Mouse (Mus musculus) stomach, embryonic 16.5 days (tissue): Measurements from ENCODE around the gene Odf4. TPM values are rescaled to one million over a fixed set of nuclear protein-coding genes. Genes with fewer than 3 reads are reported as not detected.

Source experiments
- ATAC-seq: fragments of 200-750 bp; cut with Nextera tagmentation; 2 replicates; pipeline ENCODE4 v1.8.0; 2017; ENCODE audit warnings: moderate number of reproducible peaks, moderate TSS enrichment; ENCODE audit not compliant: insufficient read depth, low FRiP score
- H3K27ac ChIP-seq: fragments of 300-500 bp; sonication (generic); 2 replicates; pipeline ENCODE4 v1.5.1; 2014; ENCODE audit warnings: low read length
- H3K27me3 ChIP-seq: fragments of 300-500 bp; sonication (generic); 2 replicates; pipeline ENCODE4 v1.6.1; 2014; ENCODE audit warnings: low read length, control low read depth, mixed read lengths; ENCODE audit not compliant: control insufficient read depth, insufficient read depth
- H3K36me3 ChIP-seq: fragments of 300-500 bp; sonication (generic); 2 replicates; pipeline ENCODE4 v1.6.1; 2014; ENCODE audit warnings: low read length; ENCODE audit not compliant: control insufficient read depth, insufficient read depth
- H3K4me1 ChIP-seq: fragments of 300-500 bp; sonication (generic); 2 replicates; pipeline ENCODE4 v1.6.1; 2014; ENCODE audit warnings: low read length, control low read depth, mixed read lengths; ENCODE audit not compliant: control insufficient read depth, insufficient read depth
- H3K4me2 ChIP-seq: fragments of 300-500 bp; sonication (generic); 2 replicates; pipeline ENCODE4 v1.6.1; 2014; ENCODE audit warnings: low read depth, low read length, mixed read lengths
- H3K4me3 ChIP-seq: fragments of 300-500 bp; sonication (generic); replicated peaks from 2 replicates; pipeline ENCODE4 v1.5.1; 2014; ENCODE audit warnings: mild to moderate bottlenecking, low read length
- H3K9ac ChIP-seq: fragments of 300-500 bp; sonication (generic); 2 replicates; pipeline ENCODE4 v1.6.1; 2014; ENCODE audit warnings: low read length
- H3K9me3 ChIP-seq: fragments of 300-500 bp; sonication (generic); replicated peaks from 2 replicates; pipeline ENCODE4 v1.6.1; 2016; ENCODE audit warnings: low read length, control low read depth; ENCODE audit not compliant: control insufficient read depth
- WGBS: fragments of 180-500 bp; shearing (Covaris S2); extraction: QIAGEN DNeasy Blood & Tissue Kit; methylation state at CpG from one replicate; pipeline ENCODE4 v1.1.7; 2014; 5-methylcytosine and 5-hydroxymethylcytosine counted together
- polyA plus RNA-seq: library from polyadenylated mRNA; unstranded; fragments of >200 nt; fragmentation: Nextera tagmentation; extraction: Ambion mirVana; gene quantifications from 2 replicates; pipeline ENCODE4 v1.2.1, GENCODE M21; 2015

Gene Odf4
- polyA plus RNA-seq, 1 experiment from 2014 or later, result 0.30 TPM

- H3K27ac ChIP-seq, result peak overlapping the region; percentile 34; the same call in 1 of the 2 replicates
- H3K4me2 ChIP-seq, result peak overlapping the region; percentile 58
Observed at GRCm38 (mm10) chr11:68956107-68956506, 29.2 kb upstream of the Odf4 start.

GRCm38 (mm10) chr11:68955473-68955872 is 28.6 kb upstream of the Odf4 start:
- no peaks in the 10 kb centered on the region for H3K9me3 ChIP-seq
- H3K9ac ChIP-seq, result no peak overlapping the region
- H3K4me1 ChIP-seq, result 0 out of 2 replicates have a peak, but pooled peaks cover 4% of the 10 kb centered on the region
- ATAC-seq, result no peak
- peak overlapping the region; percentile 58 for H3K4me2 ChIP-seq
- H3K4me3 ChIP-seq, result peak overlapping the region; percentile 44; the same call in 1 of the 2 replicates
- no peak overlapping the region for H3K27ac ChIP-seq
- 65% methylated on average over 5 of the region's 5 CpGs for WGBS
- H3K27me3 ChIP-seq, result peaks cover 21% of the 10 kb centered on the region
- H3K36me3 ChIP-seq, result no peaks in the 10 kb centered on the region

More at GRCm38 (mm10) chr11:68956107-68956506, 29.2 kb upstream of the Odf4 start:
- 0 out of 2 replicates have a peak, but pooled peaks have one; percentile 14 for ATAC-seq
- Histone ChIP-seq H3K4me3 (peak overlapping the region; percentile 19), H3K4me1 (0 out of 2 replicates have a peak, but pooled peaks cover 4% of the 10 kb centered on the region), H3K9ac (peak overlapping the region; percentile 32), H3K9me3 (no peaks in the 10 kb centered on the region), H3K27me3 (peaks cover 21% of the 10 kb centered on the region), H3K36me3 (no peaks in the 10 kb centered on the region)
- 35% methylated on average over 3 of the region's 3 CpGs for WGBS

- ATAC-seq, result no peak
Observed at GRCm38 (mm10) chr11:68954408-68954807, 27.5 kb upstream of the Odf4 start.

GRCm38 (mm10) chr11:68953903-68954302 is 27.0 kb upstream of the Odf4 start:
- 14% methylated on average over 13 of the region's 13 CpGs for WGBS
- Histone ChIP-seq H3K36me3 (no peaks in the 10 kb centered on the region), H3K27ac (no peak overlapping the region), H3K27me3 (peaks cover 21% of the 10 kb centered on the region), H3K4me2 (peak overlapping the region; percentile 58; the same call in 1 of the 2 replicates), H3K4me1 (0 out of 2 replicates have a peak, but pooled peaks cover 4% of the 10 kb centered on the region), H3K4me3 (peak overlapping the region; percentile 44), H3K9me3 (no peaks in the 10 kb centered on the region), H3K9ac (0 out of 2 replicates have a peak overlapping the region, but pooled peaks have one; percentile 66)
- ATAC-seq, result no peak

More at GRCm38 (mm10) chr11:68954408-68954807, 27.5 kb upstream of the Odf4 start:
- no peaks in the 10 kb centered on the region for H3K36me3 ChIP-seq
- H3K4me1 ChIP-seq, result 0 out of 2 replicates have a peak, but pooled peaks cover 4% of the 10 kb centered on the region
- H3K4me3 ChIP-seq, result peak overlapping the region; percentile 44
- no peak overlapping the region for H3K27ac ChIP-seq
- WGBS, result 3% methylated on average over 17 of the region's 17 CpGs
- peak overlapping the region; percentile 66 for H3K9ac ChIP-seq
- peak overlapping the region; percentile 58 for H3K4me2 ChIP-seq
- peaks cover 21% of the 10 kb centered on the region for H3K27me3 ChIP-seq
- no peaks in the 10 kb centered on the region for H3K9me3 ChIP-seq

GRCm38 (mm10) chr11:68947542-68947993 is 20.7 kb upstream of the Odf4 start:
- Histone ChIP-seq H3K4me2 (peak overlapping the region; percentile 46; the same call in 1 of the 2 replicates), H3K36me3 (no peaks in the 10 kb centered on the region), H3K4me3 (0 out of 2 replicates have a peak overlapping the region, but pooled peaks have one; percentile 1), H3K27me3 (peaks cover 8% of the 10 kb centered on the region), H3K9ac (0 out of 2 replicates have a peak overlapping the region, but pooled peaks have one; percentile 4), H3K27ac (no peak overlapping the region), H3K9me3 (no peaks in the 10 kb centered on the region), H3K4me1 (peaks cover 6% of the 10 kb centered on the region)
- no peak for ATAC-seq
- WGBS, result 6% methylated on average over 12 of the region's 12 CpGs

GRCm38 (mm10) chr11:68946806-68947440 is 20.0 kb upstream of the Odf4 start:
- no peak overlapping the region; the same call in 1 of the 2 replicates for H3K27ac ChIP-seq
- ATAC-seq, result 0 out of 2 replicates have a peak, but pooled peaks have one; percentile 61
- peak overlapping the region; percentile 56 for H3K9ac ChIP-seq
- peaks cover 6% of the 10 kb centered on the region for H3K4me1 ChIP-seq
- 15% methylated on average over 16 of the region's 16 CpGs for WGBS
- H3K9me3 ChIP-seq, result no peaks in the 10 kb centered on the region
- H3K4me3 ChIP-seq, result peak overlapping the region; percentile 31
- H3K4me2 ChIP-seq, result peak overlapping the region; percentile 46
- no peaks in the 10 kb centered on the region for H3K36me3 ChIP-seq
- peaks cover 7% of the 10 kb centered on the region for H3K27me3 ChIP-seq

GRCm38 (mm10) chr11:68946001-68946400 is 19.1 kb upstream of the Odf4 start:
- Histone ChIP-seq H3K9me3 (no peaks in the 10 kb centered on the region), H3K9ac (no peak overlapping the region), H3K36me3 (no peaks in the 10 kb centered on the region), H3K4me1 (peaks cover 6% of the 10 kb centered on the region), H3K27me3 (no peaks in the 10 kb centered on the region), H3K4me3 (no peak overlapping the region), H3K4me2 (no peak overlapping the region), H3K27ac (no peak overlapping the region)
- 84% methylated on average over 4 of the region's 4 CpGs for WGBS
- no peak for ATAC-seq

- no peaks in the 10 kb centered on the region for H3K9me3 ChIP-seq
- 67% methylated on average over 2 of the region's 2 CpGs for WGBS
- no peak overlapping the region for H3K4me2 ChIP-seq
- H3K36me3 ChIP-seq, result no peaks in the 10 kb centered on the region
- no peaks in the 10 kb centered on the region for H3K27me3 ChIP-seq
- H3K4me3 ChIP-seq, result no peak overlapping the region
- no peak for ATAC-seq
- H3K9ac ChIP-seq, result no peak overlapping the region
- H3K27ac ChIP-seq, result no peak overlapping the region
- H3K4me1 ChIP-seq, result peaks cover 10% of the 10 kb centered on the region
Observed at GRCm38 (mm10) chr11:68945245-68945644, 18.4 kb upstream of the Odf4 start.

GRCm38 (mm10) chr11:68942731-68943130 is 15.8 kb upstream of the Odf4 start:
- Histone ChIP-seq H3K4me1 (peaks cover 11% of the 10 kb centered on the region), H3K4me2 (no peak overlapping the region), H3K9ac (no peak overlapping the region), H3K36me3 (no peaks in the 10 kb centered on the region), H3K9me3 (no peaks in the 10 kb centered on the region), H3K27me3 (no peaks in the 10 kb centered on the region), H3K4me3 (no peak overlapping the region), H3K27ac (no peak overlapping the region)
- WGBS, result 85% methylated on average over 8 of the region's 8 CpGs
- ATAC-seq, result no peak
